Mouse (Mus musculus) frontal cortex, adult 2 months (tissue): ENCODE data around the gene Cyp51. TPM values are rescaled to one million over a fixed set of nuclear protein-coding genes. Genes with fewer than 3 reads are reported as not detected.

Source experiments
- DNase-seq, 2 experiments: peaks; one replicate each; pipeline ENCODE4 v3.0.0; 2022; ENCODE audit warnings: low spot score in 1 of 2; ENCODE audit errors: extremely low spot score in 1 of 2
- polyA plus RNA-seq: library from polyadenylated mRNA; depleted of rRNA; stranded (reverse); fragments of >200 nt; gene quantifications from 2 replicates; pipeline ENCODE4 v1.2.3, GENCODE M21; 2012; rRNA removed

The Cyp51 gene
- polyA plus RNA-seq, 1 experiment: 42.6 TPM

GRCm38 (mm10) chr5:4031846-4032245 lies 72.7 kb downstream of the Cyp51 start:
- DNase-seq: no peak

Other genes with a start within 250 kb of the Cyp51 start
- gene Mterf1a, start 210.8 kb downstream of the Cyp51 start, polyA plus RNA-seq: 5.9 and 6.7 TPM in 2 replicates
- gene Akap9, start 176.7 kb downstream of the Cyp51 start, polyA plus RNA-seq: 25.6 and 29.8 TPM in 2 replicates
- 4.2 and 4.9 TPM in 2 replicates for gene Mterf1b, start 87.6 kb upstream of the Cyp51 start, polyA plus RNA-seq